Mouse (Mus musculus) heart, embryonic 11.5 days (tissue): ENCODE data around the gene Gm45521. TPM values are rescaled to one million over a fixed set of nuclear protein-coding genes. Genes with fewer than 3 reads are reported as not detected.

Experiments used
- ATAC-seq: fragments of 200-750 bp; cut with Nextera tagmentation; replicated peaks from 2 replicates; pipeline ENCODE4 v1.8.0; 2017; ENCODE audit warnings: moderate library complexity; ENCODE audit not compliant: insufficient number of reproducible peaks, low FRiP score, low TSS enrichment
- H3K27ac ChIP-seq: fragments of 300-500 bp; sonication (generic); 2 replicates; pipeline ENCODE4 v1.5.1; 2014; ENCODE audit warnings: mild to moderate bottlenecking, low read depth, low read length
- H3K27me3 ChIP-seq: fragments of 300-500 bp; sonication (generic); 2 replicates; pipeline ENCODE4 v1.6.1; 2014; ENCODE audit warnings: mild to moderate bottlenecking, low read length, mixed read lengths; ENCODE audit not compliant: control insufficient read depth, insufficient read depth
- H3K36me3 ChIP-seq: fragments of 300-500 bp; sonication (generic); 2 replicates; pipeline ENCODE4 v1.6.1; 2014; ENCODE audit warnings: mild to moderate bottlenecking, low read length, moderate library complexity, mixed read lengths; ENCODE audit not compliant: control insufficient read depth, insufficient read depth
- H3K4me1 ChIP-seq: fragments of 300-500 bp; sonication (generic); 2 replicates; pipeline ENCODE4 v1.6.1; 2014; ENCODE audit warnings: low read length; ENCODE audit not compliant: control insufficient read depth, insufficient read depth
- H3K4me2 ChIP-seq: fragments of 300-500 bp; sonication (generic); 2 replicates; pipeline ENCODE4 v1.6.1; 2014; ENCODE audit warnings: mild to moderate bottlenecking, moderate library complexity
- H3K4me3 ChIP-seq: fragments of 300-500 bp; sonication (generic); 2 replicates; pipeline ENCODE4 v1.5.1; 2014; ENCODE audit warnings: low read depth, low read length
- H3K9ac ChIP-seq: fragments of 300-500 bp; sonication (generic); 2 replicates; pipeline ENCODE4 v1.6.1; 2014; ENCODE audit warnings: mild to moderate bottlenecking, low read depth, low read length, moderate library complexity
- H3K9me3 ChIP-seq: fragments of 300-500 bp; sonication (generic); replicated peaks from 2 replicates; pipeline ENCODE4 v1.6.1; 2016; ENCODE audit warnings: low read length; ENCODE audit not compliant: control insufficient read depth
- WGBS: fragments of 180-500 bp; shearing (Covaris S2); extraction: QIAGEN DNeasy Blood & Tissue Kit; methylation state at CpG from one replicate; pipeline ENCODE4 v1.1.7; 2014; ENCODE audit not compliant: insufficient replicate concordance; 5-methylcytosine and 5-hydroxymethylcytosine counted together
- polyA plus RNA-seq: library from polyadenylated mRNA; unstranded; fragments of >200 nt; fragmentation: Nextera tagmentation; extraction: Ambion mirVana; gene quantifications from 2 replicates; pipeline ENCODE4 v1.2.1, GENCODE M21; 2014

The Gm45521 gene
- polyA plus RNA-seq, 1 experiment from 2014 or later = 0.33 TPM

DNA sequence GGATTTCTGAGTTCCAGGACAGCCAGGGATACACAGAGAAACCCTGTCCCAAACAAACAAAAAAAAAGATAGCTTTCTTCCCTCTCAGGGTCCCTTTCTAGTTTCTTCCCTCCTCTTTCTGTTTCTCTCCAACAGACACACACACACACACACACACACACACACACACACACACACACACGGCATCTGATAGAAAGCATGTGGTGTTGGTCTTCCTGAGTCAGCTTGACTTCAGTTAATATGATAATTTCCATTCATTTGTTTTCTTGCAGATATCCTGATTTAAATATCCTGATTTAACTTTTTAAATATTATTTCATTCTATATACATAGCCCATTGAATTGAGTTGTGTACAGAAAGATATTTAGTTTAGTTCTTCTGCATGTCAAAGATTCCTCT, 28.7 kb upstream of the Gm45521 start:
- 55% methylated on average over 1 of the region's 1 CpGs for WGBS
- no peak overlapping the region for H3K27ac ChIP-seq
- peaks cover 28% of the 10 kb centered on the region for H3K36me3 ChIP-seq

DNA sequence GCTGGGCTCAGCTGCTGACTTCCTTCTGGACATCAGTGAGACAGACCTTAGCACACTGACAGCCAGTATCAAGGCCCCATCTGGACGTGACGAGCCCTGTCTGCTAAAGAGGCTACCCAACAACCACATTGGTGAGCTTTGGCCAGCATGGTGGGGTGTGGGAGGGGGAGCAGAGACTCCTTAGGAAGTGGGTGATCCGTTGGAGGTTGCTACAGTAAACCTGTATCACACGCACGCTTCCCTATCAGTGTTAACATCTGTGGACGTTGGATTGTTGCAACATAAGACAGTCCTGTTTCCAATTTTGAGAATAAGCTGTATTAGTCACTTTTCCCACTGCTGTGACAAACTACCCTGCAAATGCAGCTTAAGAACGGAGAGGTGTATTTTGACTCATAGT, 28.1 kb upstream of the Gm45521 start:
- Histone ChIP-seq H3K36me3 (peaks cover 26% of the 10 kb centered on the region), H3K4me3 (no peak overlapping the region), H3K27ac (no peak overlapping the region), H3K4me1 (no peaks in the 10 kb centered on the region), H3K9ac (no peak overlapping the region), H3K9me3 (no peaks in the 10 kb centered on the region), H3K27me3 (no peaks in the 10 kb centered on the region), H3K4me2 (no peak overlapping the region)
- WGBS = 79% methylated on average over 7 of the region's 7 CpGs
- ATAC-seq = no peak

More for the DNA sequence above, 28.7 kb upstream of the Gm45521 start:
- no peaks in the 10 kb centered on the region for H3K27me3 ChIP-seq
- no peak overlapping the region for H3K4me2 ChIP-seq
- ATAC-seq = no peak
- no peaks in the 10 kb centered on the region for H3K9me3 ChIP-seq
- no peak overlapping the region for H3K9ac ChIP-seq
- H3K4me1 ChIP-seq = no peaks in the 10 kb centered on the region
- H3K4me3 ChIP-seq = no peak overlapping the region

GRCm38 (mm10) chr14:7932151-7932550, 24.9 kb upstream of the Gm45521 start:
- Histone ChIP-seq H3K27ac (no peak overlapping the region), H3K36me3 (peaks cover 25% of the 10 kb centered on the region), H3K4me2 (no peak overlapping the region), H3K9me3 (no peaks in the 10 kb centered on the region), H3K27me3 (no peaks in the 10 kb centered on the region), H3K9ac (no peak overlapping the region), H3K4me3 (no peak overlapping the region), H3K4me1 (no peaks in the 10 kb centered on the region)
- no peak for ATAC-seq
- WGBS = 86% methylated on average over 4 of the region's 4 CpGs

DNA sequence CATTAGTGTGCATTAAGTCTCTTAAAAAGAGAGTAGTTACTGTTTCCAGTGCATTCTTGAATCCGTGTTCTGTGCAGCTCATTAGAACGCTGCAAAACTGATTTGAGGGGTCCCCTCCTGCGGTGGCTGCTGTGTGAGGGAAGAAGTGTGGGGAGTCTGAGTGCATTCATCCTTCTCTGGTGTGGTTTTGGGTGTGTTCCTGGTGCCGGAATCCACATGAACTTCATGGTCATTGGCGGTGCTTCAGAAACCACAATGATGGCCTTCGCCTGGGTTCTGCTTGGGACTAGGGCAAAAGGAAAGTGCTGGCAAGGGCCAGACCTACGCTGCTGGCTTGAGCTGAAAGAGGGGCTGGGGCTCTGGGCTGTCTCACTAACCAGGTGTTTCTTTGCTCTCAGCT, 22.9 kb upstream of the Gm45521 start:
- no peak for ATAC-seq
- 87% methylated on average over 7 of the region's 7 CpGs for WGBS
- H3K36me3 ChIP-seq = peaks cover 21% of the 10 kb centered on the region

DNA sequence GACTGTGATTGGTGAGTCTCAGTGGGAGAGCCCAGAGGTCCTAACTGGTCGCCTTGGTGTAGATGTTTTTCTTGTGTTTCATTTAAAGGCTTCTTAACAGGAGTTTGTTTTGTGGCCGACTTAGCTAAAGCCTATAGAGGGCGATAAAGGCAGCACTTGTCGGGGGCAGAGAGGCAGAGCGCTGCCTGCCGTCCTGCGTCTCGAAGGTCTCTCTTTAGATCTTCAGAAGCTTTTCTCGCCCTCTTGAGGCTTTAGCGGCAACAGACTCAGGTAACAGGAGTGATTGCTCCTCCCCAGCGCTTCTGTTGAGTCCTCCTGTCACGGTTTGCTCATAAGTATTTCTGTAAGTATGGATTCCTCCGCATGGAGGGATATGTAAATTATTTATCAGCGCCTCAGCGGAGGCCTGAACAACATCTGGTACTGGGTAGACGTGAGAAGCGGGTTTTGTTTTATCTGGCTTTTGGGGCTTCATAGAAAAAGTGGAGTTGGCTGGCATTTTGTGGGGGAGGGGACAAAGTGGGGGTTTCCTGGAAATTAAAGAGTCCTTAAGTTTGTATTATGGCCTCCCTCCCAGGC, 19.9 kb upstream of the Gm45521 start:
- Histone ChIP-seq H3K4me1 (peaks cover 4% of the 10 kb centered on the region; the same call in 1 of the 2 replicates), H3K27me3 (no peaks in the 10 kb centered on the region), H3K4me3 (no peak overlapping the region), H3K9ac (no peak overlapping the region), H3K9me3 (no peaks in the 10 kb centered on the region), H3K27ac (no peak overlapping the region), H3K4me2 (peak overlapping the region; percentile 2; the same call in 1 of the 2 replicates), H3K36me3 (peaks cover 16% of the 10 kb centered on the region)
- ATAC-seq = no peak
- WGBS = 31% methylated on average over 17 of the region's 17 CpGs

More for the DNA sequence above, 22.9 kb upstream of the Gm45521 start:
- no peaks in the 10 kb centered on the region for H3K9me3 ChIP-seq
- no peak overlapping the region for H3K27ac ChIP-seq
- H3K4me1 ChIP-seq = no peaks in the 10 kb centered on the region
- no peak overlapping the region for H3K9ac ChIP-seq
- H3K4me2 ChIP-seq = no peak overlapping the region
- no peaks in the 10 kb centered on the region for H3K27me3 ChIP-seq
- H3K4me3 ChIP-seq = no peak overlapping the region

DNA sequence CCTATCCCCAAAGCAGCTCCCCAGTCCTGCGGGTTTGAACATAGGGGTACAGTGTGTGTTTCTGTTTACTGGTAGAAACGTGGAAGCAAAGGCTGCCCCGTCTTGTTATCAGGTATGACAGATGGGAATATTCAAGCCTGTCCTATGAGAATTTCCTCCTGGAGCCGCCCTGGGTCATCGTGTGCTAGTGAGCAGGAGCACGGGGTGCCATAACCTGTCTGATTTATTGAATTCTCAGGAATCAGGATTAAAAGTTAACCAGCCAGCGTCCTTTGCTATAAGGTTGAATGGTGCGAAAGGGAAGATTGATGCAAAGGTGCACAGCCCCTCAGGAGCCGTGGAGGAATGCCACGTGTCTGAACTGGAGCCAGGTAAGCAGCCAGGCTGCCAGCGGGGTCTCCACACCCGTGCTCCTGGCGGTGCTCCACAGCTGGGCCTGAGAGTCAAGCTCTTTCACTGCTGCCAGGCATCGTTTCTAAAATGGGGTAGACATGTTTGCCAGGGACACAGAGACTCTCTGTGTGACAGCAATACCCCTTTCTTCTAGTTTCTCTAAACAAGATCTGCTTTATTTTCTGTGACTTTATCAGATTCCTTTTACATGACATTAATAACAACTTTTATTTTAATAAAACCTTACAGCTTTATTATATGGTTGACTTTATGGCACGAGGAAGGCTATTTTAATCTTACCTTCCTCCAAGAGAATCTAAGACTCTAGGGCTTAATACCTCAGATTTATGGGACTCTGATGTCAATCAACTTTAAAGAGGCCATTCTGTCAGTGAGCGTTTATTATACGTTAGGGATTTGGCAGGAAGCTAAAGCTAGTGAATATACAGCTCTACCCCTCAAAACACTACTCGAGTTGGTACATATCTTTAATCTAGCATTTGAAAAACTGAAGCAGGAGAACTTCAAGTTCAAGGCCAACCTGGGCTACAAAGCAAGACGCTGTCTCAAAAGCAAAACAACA, 18.0 kb upstream of the Gm45521 start:
- H3K4me2 ChIP-seq = no peak overlapping the region
- WGBS = 85% methylated on average over 19 of the region's 19 CpGs
- no peaks in the 10 kb centered on the region for H3K9me3 ChIP-seq
- no peaks in the 10 kb centered on the region for H3K27me3 ChIP-seq
- no peak for ATAC-seq
- H3K4me3 ChIP-seq = no peak overlapping the region
- peaks cover 16% of the 10 kb centered on the region for H3K36me3 ChIP-seq
- H3K4me1 ChIP-seq = peaks cover 4% of the 10 kb centered on the region; the same call in 1 of the 2 replicates
- no peak overlapping the region for H3K27ac ChIP-seq
- no peak overlapping the region for H3K9ac ChIP-seq

DNA sequence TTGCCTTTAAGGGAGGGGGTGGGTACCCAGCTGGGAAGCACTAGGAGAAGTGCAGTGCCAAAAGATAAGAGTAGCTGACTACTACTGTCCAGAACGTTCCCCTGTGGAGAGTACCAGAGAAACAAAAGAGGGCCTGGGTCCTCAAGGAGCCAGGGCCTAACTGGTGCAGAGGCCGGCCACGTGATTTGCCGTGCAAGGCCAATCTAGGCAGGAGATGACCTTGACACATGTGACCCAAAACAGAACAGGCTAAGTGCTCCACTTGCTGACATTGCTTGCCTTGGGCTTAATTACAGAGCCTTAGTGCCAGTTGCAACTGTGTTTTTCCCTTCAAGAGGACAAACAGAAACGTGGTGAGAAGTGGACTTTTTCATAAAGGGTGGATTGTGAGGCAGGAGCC, 15.7 kb upstream of the Gm45521 start:
- Histone ChIP-seq H3K27ac (no peak overlapping the region), H3K4me3 (no peak overlapping the region), H3K36me3 (peaks cover 15% of the 10 kb centered on the region), H3K9me3 (no peaks in the 10 kb centered on the region), H3K4me2 (no peak overlapping the region), H3K4me1 (peaks cover 4% of the 10 kb centered on the region; the same call in 1 of the 2 replicates), H3K9ac (no peak overlapping the region), H3K27me3 (no peaks in the 10 kb centered on the region)
- no peak for ATAC-seq
- 49% methylated on average over 5 of the region's 5 CpGs for WGBS

DNA sequence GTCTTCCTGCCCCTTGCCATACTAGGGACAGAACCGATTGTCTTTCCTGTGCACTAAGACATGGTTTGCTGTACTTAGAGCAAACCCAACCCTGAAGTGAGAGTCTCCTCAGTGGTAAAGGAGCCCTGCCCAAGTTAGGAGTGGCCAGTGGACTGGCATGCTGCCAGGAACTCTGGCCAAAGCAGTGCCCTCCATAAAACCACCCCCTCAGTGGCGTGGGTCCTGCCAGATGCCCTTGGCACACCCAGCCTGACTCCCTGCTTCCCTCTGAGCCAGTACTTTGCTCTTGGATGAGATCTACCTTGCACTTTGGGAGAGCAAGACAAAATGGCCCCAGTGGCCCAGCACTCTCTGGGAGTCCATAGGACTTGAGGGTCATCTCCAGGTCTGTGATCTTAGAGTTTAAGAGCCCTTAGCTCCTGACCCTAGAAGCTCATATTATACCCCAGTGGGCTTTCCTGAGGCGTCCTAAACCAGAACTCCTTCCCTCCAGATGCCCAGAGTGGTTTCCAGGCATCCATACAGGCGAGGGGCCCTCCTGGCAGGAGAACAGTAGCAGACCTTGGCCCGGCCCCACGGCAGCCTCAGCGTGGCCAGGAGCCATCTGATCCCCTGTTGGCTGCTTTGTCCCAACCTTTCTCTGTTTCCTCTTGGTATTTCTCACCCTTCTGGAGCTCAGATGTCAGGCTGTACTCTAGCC, 13.8 kb upstream of the Gm45521 start:
- no peaks in the 10 kb centered on the region for H3K27me3 ChIP-seq
- 75% methylated on average over 7 of the region's 7 CpGs for WGBS
- ATAC-seq = no peak
- H3K4me2 ChIP-seq = no peak overlapping the region
- H3K9me3 ChIP-seq = no peaks in the 10 kb centered on the region
- H3K4me1 ChIP-seq = peaks cover 4% of the 10 kb centered on the region; the same call in 1 of the 2 replicates
- peaks cover 12% of the 10 kb centered on the region for H3K36me3 ChIP-seq
- no peak overlapping the region for H3K27ac ChIP-seq
- H3K9ac ChIP-seq = no peak overlapping the region
- H3K4me3 ChIP-seq = no peak overlapping the region
